Mouse (Mus musculus) neural tube, embryonic 11.5 days (tissue): ENCODE measurements around the gene Lpp. TPM values are rescaled to one million over a fixed set of nuclear protein-coding genes. Genes with fewer than 3 reads are reported as not detected.

Experiments used
- ATAC-seq: fragments of 200-750 bp; cut with Nextera tagmentation; 2 replicates; pipeline ENCODE4 v1.8.0; 2017; ENCODE audit warnings: moderate number of reproducible peaks, mild to moderate bottlenecking, moderate TSS enrichment, moderate library complexity; ENCODE audit not compliant: insufficient read depth, low FRiP score, low TSS enrichment
- DNase-seq: peaks from one replicate; pipeline ENCODE4 v3.0.0-alpha.2; 2015; ENCODE audit warnings: low spot score
- H3K27ac ChIP-seq: fragments of 300-500 bp; sonication (generic); 2 replicates; pipeline ENCODE4 v1.5.1; 2014; ENCODE audit warnings: low read depth, mild to moderate bottlenecking, low read length
- H3K27me3 ChIP-seq: fragments of 300-500 bp; sonication (generic); 2 replicates; pipeline ENCODE4 v1.6.1; 2014; ENCODE audit warnings: mild to moderate bottlenecking, low read length, mixed read lengths; ENCODE audit not compliant: control insufficient read depth, insufficient read depth
- H3K36me3 ChIP-seq: fragments of 300-500 bp; sonication (generic); 2 replicates; pipeline ENCODE4 v1.6.1; 2014; ENCODE audit warnings: mild to moderate bottlenecking, low read length, moderate library complexity, mixed read lengths; ENCODE audit not compliant: control insufficient read depth, insufficient read depth
- H3K4me1 ChIP-seq: fragments of 300-500 bp; sonication (generic); 2 replicates; pipeline ENCODE4 v1.6.1; 2014; ENCODE audit warnings: low read length, mixed read lengths; ENCODE audit not compliant: control insufficient read depth, insufficient read depth
- H3K4me2 ChIP-seq: fragments of 300-500 bp; sonication (generic); 2 replicates; pipeline ENCODE4 v1.6.1; 2014; ENCODE audit warnings: low read depth, mild to moderate bottlenecking, moderate library complexity
- H3K4me3 ChIP-seq: fragments of 300-500 bp; sonication (generic); 2 replicates; pipeline ENCODE4 v1.5.1; 2014; ENCODE audit warnings: low read depth, low read length
- H3K9ac ChIP-seq: fragments of 300-500 bp; sonication (generic); 2 replicates; pipeline ENCODE4 v1.6.1; 2014; ENCODE audit warnings: mild to moderate bottlenecking, low read length
- H3K9me3 ChIP-seq: fragments of 300-500 bp; sonication (generic); 2 replicates; pipeline ENCODE4 v1.6.1; 2016; ENCODE audit warnings: low read length; ENCODE audit not compliant: control insufficient read depth
- WGBS: fragments of 180-500 bp; shearing (Covaris S2); extraction: QIAGEN DNeasy Blood & Tissue Kit; methylation state at CpG from one replicate; pipeline ENCODE4 v1.1.7; 2014; 5-methylcytosine and 5-hydroxymethylcytosine counted together
- polyA plus RNA-seq: library from polyadenylated mRNA; unstranded; fragments of >200 nt; fragmentation: Nextera tagmentation; extraction: Ambion mirVana; gene quantifications from 2 replicates; pipeline ENCODE4 v1.2.1, GENCODE M21; 2014

The Lpp gene
- polyA plus RNA-seq, 1 experiment from 2014 or later = 21.7 TPM

DNA sequence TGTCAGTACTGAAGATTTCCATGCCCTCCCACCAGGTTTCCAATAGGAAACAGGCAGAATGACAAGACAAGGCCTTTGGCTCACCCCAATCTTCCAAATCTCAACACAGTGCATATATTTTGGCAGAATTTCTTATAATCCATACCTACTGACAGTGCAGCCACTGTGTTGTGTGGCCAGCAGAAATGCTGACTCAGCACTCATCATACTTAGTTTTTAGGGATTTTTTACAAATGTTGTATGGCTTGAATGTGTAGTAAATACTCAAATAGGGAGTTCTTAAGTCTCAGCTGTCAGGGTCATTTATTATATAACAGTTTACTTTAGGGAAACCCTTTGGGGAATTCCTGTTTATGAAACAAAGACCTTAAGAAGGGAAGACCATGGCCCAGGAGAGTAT lies 202.2 kb downstream of the Lpp start:
- no peak overlapping the region for H3K9ac ChIP-seq
- H3K9me3 ChIP-seq = no peaks in the 10 kb centered on the region
- H3K27me3 ChIP-seq = no peaks in the 10 kb centered on the region
- DNase-seq = no peak
- H3K36me3 ChIP-seq = no peaks in the 10 kb centered on the region
- H3K4me1 ChIP-seq = no peaks in the 10 kb centered on the region
- no peak for ATAC-seq
- no peak overlapping the region for H3K27ac ChIP-seq
- no peak overlapping the region for H3K4me2 ChIP-seq
- no peak overlapping the region for H3K4me3 ChIP-seq

DNA sequence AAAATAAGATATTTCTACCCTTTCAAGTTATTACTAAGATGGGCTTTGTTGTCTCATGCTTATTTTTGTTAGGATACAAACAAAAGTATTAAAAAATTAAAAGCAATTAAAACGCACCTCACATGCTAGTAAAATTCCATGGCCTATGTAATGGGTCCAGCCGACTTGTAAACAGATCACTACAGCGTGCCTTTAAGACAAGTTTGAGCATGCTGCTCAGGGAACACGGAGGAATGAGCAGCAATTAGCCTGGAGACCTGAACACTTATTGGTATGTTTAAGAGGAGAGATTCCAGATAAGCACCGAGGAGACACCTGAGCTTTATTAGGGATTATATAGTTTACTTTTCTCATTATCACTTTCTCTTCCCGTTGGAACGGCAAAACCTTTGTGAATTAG lies 205.3 kb downstream of the Lpp start:
- Histone ChIP-seq H3K4me2 (no peak overlapping the region), H3K4me3 (no peak overlapping the region), H3K9ac (no peak overlapping the region), H3K27ac (no peak overlapping the region), H3K9me3 (no peaks in the 10 kb centered on the region), H3K36me3 (no peaks in the 10 kb centered on the region), H3K27me3 (no peaks in the 10 kb centered on the region), H3K4me1 (no peaks in the 10 kb centered on the region)
- DNase-seq (no peak), ATAC-seq (no peak)
- 86% methylated on average over 7 of the region's 7 CpGs for WGBS

DNA sequence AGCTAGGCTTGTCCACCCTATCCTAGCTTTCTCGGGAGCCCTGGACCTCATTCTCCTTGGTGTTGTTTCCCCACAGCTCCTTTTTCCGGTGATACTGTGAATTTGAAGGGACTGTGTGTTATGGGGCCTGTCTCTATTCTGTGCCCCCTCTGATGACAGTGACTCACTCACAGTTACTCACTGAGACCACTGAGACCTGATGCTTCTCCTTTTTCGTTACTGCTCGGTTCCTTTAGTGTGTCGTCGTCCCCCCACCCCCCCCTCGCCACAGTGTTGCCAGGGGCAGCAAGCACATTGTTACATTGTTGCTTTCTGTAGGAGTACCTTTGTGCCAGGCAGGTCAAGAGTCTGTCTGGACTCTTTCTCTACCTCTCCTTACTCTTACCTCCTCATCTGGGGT lies 206.5 kb downstream of the Lpp start:
- Histone ChIP-seq H3K36me3 (no peaks in the 10 kb centered on the region), H3K4me1 (no peaks in the 10 kb centered on the region), H3K27ac (no peak overlapping the region), H3K27me3 (no peaks in the 10 kb centered on the region), H3K9ac (no peak overlapping the region), H3K4me2 (no peak overlapping the region), H3K9me3 (no peaks in the 10 kb centered on the region), H3K4me3 (no peak overlapping the region)
- DNase-seq = no peak
- no peak for ATAC-seq
- 82% methylated on average over 7 of the region's 7 CpGs for WGBS

DNA sequence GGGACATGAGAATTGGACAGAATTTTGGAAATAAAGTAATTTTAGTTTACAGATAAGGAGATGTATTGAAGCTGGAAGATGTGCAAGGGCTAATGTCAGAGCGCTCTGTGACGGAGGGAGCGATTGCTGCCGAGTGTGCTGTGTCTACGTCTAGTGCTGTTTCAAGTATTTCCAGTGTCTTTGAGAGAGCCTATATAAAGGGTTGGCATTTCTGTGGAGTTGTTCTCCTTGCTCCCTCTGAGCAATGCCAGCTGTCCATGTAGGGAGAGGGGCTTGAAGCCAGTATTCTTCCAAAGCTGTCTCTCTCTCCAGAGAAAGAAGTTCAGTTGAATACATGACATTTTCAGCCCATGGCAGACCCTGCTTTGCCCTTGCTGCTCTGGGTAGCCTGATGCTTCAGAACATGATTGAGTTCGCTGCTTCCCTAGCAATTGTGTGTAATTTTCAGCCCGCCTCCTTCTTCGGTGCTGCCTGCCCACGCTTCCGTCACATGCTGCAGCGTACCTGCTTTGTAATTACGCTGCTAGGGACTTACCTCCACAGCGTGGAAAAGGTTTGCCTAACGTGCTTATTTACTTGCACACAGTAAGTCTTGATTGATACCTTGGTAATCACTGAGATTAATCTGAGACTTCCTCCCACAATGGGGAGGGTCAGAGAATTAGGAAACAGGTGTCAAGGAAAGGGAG lies 207.1 kb downstream of the Lpp start:
- Histone ChIP-seq H3K27me3 (no peaks in the 10 kb centered on the region), H3K4me3 (no peak overlapping the region), H3K4me1 (no peaks in the 10 kb centered on the region), H3K9ac (no peak overlapping the region), H3K36me3 (no peaks in the 10 kb centered on the region), H3K27ac (no peak overlapping the region), H3K9me3 (no peaks in the 10 kb centered on the region), H3K4me2 (no peak overlapping the region)
- DNase-seq (no peak), ATAC-seq (no peak)
- 94% methylated on average over 14 of the region's 14 CpGs for WGBS

DNA sequence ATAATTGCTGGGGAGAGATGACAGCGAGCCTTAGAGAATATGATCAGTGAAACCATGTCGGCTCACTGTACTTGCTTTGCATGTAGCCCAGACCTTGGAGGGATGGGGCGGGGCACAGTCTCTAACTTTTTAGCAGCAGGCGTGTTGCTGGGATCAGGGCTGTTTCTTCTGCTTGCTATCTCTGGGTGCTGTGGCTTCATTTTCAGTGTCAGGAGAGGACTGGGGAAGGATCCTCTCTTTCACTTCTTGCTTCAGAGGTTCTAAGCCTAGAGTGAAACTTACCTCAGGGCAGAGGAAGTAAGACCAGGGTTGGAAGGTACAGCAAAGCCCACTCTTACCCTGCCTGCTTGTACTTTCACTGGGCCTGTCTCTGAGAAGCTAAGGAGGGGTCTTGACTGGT lies 210.0 kb downstream of the Lpp start:
- H3K27me3 ChIP-seq = no peaks in the 10 kb centered on the region
- no peaks in the 10 kb centered on the region for H3K4me1 ChIP-seq
- H3K4me3 ChIP-seq = no peak overlapping the region
- ATAC-seq = no peak
- no peak overlapping the region for H3K9ac ChIP-seq
- no peak overlapping the region for H3K27ac ChIP-seq
- 89% methylated on average over 4 of the region's 4 CpGs for WGBS
- H3K36me3 ChIP-seq = no peaks in the 10 kb centered on the region; the same call in 1 of the 2 replicates
- H3K9me3 ChIP-seq = no peaks in the 10 kb centered on the region
- no peak overlapping the region for H3K4me2 ChIP-seq
- DNase-seq = no peak

DNA sequence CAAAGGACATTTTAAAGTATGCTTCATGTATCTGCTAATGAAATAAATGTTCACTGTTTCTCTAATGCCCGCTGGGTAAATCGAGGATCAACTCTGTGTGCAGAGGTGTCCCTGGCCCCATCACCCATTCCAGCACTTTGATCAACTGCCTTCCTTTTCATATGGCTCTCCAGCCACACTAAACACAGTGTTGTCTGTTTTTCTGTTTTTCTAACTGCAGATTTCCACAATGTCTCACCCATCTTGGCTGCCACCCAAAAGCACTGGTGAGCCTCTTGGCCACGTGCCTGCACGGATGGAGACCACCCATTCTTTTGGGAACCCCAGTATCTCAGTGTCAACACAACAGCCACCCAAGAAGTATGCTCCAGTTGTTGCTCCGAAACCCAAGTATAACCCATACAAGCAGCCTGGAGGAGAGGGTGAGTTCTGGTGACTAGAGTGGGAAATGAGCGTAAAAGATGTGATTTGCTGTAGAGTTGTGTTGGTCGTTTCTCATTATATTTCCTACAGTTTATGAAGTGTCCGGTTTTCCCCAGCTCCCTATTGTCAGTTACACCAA lies 214.7 kb downstream of the Lpp start:
- no peak overlapping the region for H3K27ac ChIP-seq
- no peak overlapping the region for H3K4me2 ChIP-seq
- DNase-seq = no peak
- no peaks in the 10 kb centered on the region for H3K27me3 ChIP-seq
- no peaks in the 10 kb centered on the region for H3K4me1 ChIP-seq
- no peak overlapping the region for H3K9ac ChIP-seq
- H3K4me3 ChIP-seq = no peak overlapping the region
- no peaks in the 10 kb centered on the region; the same call in 1 of the 2 replicates for H3K36me3 ChIP-seq
- H3K9me3 ChIP-seq = no peaks in the 10 kb centered on the region
- 89% methylated on average over 8 of the region's 8 CpGs for WGBS
- ATAC-seq = no peak

DNA sequence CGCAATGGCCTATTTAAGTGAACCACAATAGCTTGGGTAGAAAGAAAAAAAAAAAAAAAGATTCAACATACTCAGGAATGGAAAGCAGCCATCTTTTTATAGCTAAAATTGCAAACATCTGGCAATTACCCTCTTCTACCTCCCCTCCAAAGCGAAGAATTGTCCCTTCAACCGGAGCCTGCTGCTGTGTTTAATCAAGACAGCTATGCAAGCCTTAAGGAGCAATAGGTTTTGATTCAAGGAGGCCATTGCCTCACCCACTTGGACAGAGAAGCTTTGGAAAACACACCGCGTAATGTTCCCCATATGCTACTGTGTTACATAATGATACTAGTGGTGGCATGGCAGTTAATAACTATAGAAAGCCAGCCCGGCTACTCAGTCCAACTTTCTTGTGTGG lies 226.2 kb downstream of the Lpp start:
- no peaks in the 10 kb centered on the region for H3K27me3 ChIP-seq
- DNase-seq (no peak), ATAC-seq (no peak)
- no peak overlapping the region for H3K9ac ChIP-seq
- H3K9me3 ChIP-seq = no peaks in the 10 kb centered on the region; the same call in 1 of the 2 replicates
- no peak overlapping the region for H3K4me2 ChIP-seq
- no peak overlapping the region for H3K4me3 ChIP-seq
- no peak overlapping the region for H3K27ac ChIP-seq
- no peaks in the 10 kb centered on the region for H3K4me1 ChIP-seq
- 84% methylated on average over 6 of the region's 6 CpGs for WGBS
- no peaks in the 10 kb centered on the region for H3K36me3 ChIP-seq

DNA sequence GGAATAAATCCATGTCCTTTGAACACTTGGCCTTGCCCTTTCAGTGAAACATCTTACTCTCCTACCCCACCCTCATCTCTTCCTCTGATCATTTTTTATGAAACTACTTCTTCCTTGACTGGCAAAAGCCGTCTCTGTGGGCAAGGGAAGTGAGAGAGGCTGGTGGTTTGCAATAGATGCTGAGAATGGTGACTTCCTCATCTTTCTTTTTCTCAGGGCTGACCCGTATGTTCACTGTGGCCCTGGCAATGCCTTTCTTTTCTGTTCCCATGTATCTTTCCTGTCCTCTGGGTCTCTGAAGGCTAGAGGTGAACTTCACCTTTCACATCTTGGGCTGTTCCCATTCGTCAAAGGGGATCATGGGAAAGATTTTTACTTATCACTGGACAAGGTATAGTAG lies 226.7 kb downstream of the Lpp start:
- 87% methylated on average over 3 of the region's 3 CpGs for WGBS
- ATAC-seq (no peak), DNase-seq (no peak)
- Histone ChIP-seq H3K4me1 (no peaks in the 10 kb centered on the region), H3K9ac (no peak overlapping the region), H3K4me3 (no peak overlapping the region), H3K36me3 (no peaks in the 10 kb centered on the region), H3K4me2 (no peak overlapping the region), H3K27me3 (no peaks in the 10 kb centered on the region), H3K9me3 (no peaks in the 10 kb centered on the region; the same call in 1 of the 2 replicates), H3K27ac (no peak overlapping the region)
